Mouse (Mus musculus) gastrocnemius, postnatal 10 days (tissue): ENCODE measurements at regions not wholly inside any gene's neighbourhood (a gene's known extent, or its start where the extent isn't known, plus 50 kb on each side); places are given as distances from the start of the nearest gene placed in this dataset.
A peak's percentile ranks its signal among the peaks of the same experiment; 100 is the strongest.
"Not testable (repeated sequence)": the region's sequence is repeated elsewhere in the genome, so short reads cannot be mapped to it uniquely, and the experiment has no call there.

Source experiments
- DNase-seq: peaks from one replicate; pipeline ENCODE4 v3.0.0; 2021; ENCODE audit warnings: mixed read lengths

DNA sequence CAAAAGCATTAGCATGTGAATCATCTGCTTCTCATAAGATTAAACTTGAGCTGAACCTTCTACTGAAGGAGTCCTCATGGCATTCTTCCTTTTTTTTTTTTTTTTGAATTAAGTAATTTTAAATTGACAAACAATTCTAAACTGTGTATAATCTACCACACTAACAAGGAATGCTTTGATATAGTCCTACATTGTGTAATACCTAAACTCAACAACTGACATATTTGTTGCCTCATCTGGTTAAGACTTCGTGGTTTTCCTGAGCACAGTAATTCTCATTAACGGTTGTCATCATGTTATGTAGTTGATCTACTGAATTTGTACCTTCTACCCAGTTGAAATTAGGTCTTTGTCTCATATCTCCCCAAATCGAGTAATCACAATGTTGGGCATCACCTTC is 83.9 kb upstream of the Hcrtr2 start:
- DNase-seq = no peak

DNA sequence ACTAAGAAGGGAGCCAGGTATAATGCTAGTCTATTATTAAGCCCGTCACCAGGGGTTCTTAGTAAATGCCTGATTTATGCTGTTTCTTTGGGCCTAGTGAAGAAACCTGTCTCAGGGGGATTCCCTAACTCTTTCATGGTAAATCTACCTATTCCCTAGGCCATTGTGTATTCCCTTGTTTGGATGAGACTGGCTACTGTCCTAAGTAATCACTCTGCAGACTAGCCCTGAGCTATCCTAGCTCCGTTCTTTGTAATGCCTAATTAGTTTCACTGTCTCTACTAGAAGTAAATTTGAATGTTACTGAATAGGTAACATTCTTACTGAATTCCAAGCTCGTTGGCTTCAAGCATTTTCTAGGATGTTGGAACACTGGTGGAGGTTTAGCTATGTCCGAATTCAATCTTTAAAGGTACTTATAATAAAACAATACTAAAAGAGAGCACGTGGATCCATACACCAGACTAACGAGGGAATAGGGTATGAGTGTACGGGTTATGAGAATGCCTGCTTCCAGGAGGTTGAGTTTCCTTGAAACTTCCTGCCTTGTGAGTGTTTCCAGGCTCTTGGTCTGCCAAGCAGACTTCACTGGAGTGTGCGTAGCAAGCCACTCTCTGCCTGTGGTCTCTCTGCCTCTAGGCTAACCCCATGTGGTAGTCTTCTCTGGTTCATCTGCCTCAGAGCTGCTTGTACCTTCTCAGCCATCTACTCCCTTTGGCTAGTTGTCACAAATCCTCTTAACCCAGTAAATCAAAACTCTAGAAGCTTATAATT is 78.4 kb upstream of the Hcrtr2 start:
- not testable (repeated sequence) for DNase-seq

DNA sequence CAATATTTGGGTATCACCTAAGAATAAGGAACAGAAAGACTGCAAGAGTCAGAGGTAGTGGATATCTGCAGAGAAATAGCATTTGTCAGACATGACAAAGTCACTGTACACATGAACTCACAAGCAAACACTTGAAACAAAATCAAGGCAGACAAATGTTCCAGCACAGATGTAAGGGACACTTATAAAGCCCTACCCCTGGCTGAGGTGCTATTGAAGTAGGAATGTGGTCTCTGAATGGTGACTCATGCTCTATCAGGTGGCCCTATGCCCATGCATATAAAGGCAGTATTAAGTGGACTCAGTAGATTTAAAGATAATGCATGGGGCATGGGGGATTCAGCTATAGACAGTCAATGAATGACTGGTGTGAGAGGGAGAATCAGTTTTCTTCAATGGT is 77.2 kb upstream of the Hcrtr2 start:
- DNase-seq = no peak

DNA sequence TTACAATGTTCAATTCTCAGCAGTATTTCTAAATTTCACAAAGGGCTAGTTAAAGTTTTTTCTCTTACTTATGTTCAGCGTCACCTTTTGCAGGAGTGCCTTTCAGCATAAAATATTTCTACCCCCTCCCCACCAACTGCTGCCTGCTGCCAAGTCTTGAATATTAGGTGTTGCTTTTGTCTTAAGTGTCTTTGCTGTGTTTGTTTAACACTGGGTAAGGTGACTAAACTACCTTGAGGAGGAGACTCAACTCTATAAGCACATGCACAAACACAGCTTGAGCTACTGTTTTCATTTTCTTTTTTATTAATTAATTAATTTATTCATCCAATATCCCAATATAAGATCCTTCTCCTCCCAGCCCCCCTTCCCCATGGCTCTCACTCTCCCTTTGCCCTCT is 70.1 kb upstream of the Hcrtr2 start:
- no peak for DNase-seq

DNA sequence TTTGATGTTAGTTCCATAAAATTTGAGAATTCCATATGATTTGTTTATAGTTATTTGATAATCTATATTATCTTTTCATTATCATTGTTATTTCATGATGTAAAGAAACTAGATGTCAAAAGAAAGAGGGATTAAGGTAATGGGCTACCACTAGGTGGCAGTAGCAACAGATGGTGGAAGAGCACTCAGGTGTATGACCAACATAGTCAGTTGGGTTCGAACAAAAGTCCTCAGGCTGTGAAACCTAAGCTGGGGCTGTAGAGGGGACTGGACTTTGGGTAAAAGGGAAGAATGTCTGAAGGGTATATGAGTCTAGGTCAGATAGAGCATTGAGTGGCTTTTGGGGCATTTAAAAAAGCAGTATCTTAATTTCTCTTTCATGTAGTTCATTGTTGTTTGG is 67.2 kb upstream of the Hcrtr2 start:
- DNase-seq = peak; percentile 9
